Mouse (Mus musculus): ENCODE results near the gene Cop1.

DNA sequence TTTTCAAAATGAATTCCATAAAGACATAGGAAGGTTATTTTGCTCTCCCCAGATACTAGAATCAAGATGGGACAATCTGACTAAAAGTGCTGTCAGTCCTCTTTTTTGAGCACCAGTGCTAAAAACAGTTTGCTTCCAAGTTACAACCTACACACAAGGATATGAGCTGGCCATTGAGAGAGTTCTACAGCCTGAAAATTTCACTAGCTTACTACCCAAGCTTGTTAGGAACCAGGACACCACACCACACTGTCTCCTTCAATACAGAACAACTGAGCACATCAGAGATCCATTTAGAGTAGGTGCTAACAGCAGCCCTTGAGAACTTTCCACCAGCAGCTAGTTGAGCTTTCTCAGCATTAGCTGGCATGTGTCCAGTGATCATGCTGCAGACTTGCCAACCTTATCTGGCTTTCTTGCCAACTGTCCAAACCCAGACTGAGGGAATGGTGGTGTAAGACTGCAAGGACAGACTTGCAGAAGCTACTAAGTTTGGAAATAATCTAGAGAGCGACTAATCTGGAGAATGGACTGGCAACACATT lies 123.0 kb downstream of the Cop1 start:
- no peak for TF ChIP-seq CTCF (IDR thresholded peaks at IDR 0.05; ENCODE audit: borderline replicate concordance, insufficient read depth, low read length)
- TF ChIP-seq POLR2A (IDR thresholded peaks at IDR 0.05; ENCODE audit: low read depth, low read length) = no peak

Measured in embryonic fibroblast, embryonic 13.5 days (primary cell).